In genomic region chr2:125809551-125809950, GRCm38 (mm10) we compare ENCODE assay signal across 16 mouse cellular contexts. TPM values are rescaled to one million over a fixed set of nuclear protein-coding genes. Genes with fewer than 3 reads are reported as not detected.
DNase-seq lines count a peak whose midpoint lies in the region; ATAC-seq and TF ChIP-seq lines count a peak whose summit lies in the region.
"Had no signal": no experiment of that assay in that cellular context is flagged by ENCODE, and none has a peak within 500 bp of the region (broad histone marks: within the 10 kb centered on the region; RNA-seq: fewer than 3 reads in every experiment).

No protein-coding gene starts in this region.

- H3K9me3 ChIP-seq in hindbrain, postnatal 0 days (ENCODE audit: low read length) = no peaks in the 10 kb centered on the region
- H3K9me3 ChIP-seq in hindbrain, embryonic 16.5 days (ENCODE audit: control insufficient read depth, low read length) = peaks cover 2% of the 10 kb centered on the region; the same call in 1 of the 2 replicates
- 0 out of 2 replicates have a peak, but pooled peaks cover 5% of the 10 kb centered on the region for H3K9me3 ChIP-seq in embryonic facial prominence, embryonic 13.5 days
- H3K9me3 ChIP-seq in midbrain, embryonic 15.5 days = no peaks in the 10 kb centered on the region
- H3K9me3 ChIP-seq: liver, embryonic 13.5 days had no signal

- H3K27me3 ChIP-seq in hindbrain, postnatal 0 days (ENCODE audit: insufficient read depth, low read length) = no peaks in the 10 kb centered on the region
- H3K27me3 ChIP-seq in hindbrain, embryonic 16.5 days (replicated peaks; ENCODE audit: control insufficient read depth, insufficient read depth, low read length) = no peaks in the 10 kb centered on the region
- no peaks in the 10 kb centered on the region for H3K27me3 ChIP-seq in embryonic facial prominence, embryonic 13.5 days
- H3K27me3 ChIP-seq in midbrain, embryonic 15.5 days (replicated peaks) = no peaks in the 10 kb centered on the region
- H3K27me3 ChIP-seq: heart, embryonic 13.5 days; liver, embryonic 13.5 days; midbrain, embryonic 12.5 days; neural tube, embryonic 13.5 days had no signal

- H3K36me3 ChIP-seq in hindbrain, postnatal 0 days (ENCODE audit: insufficient read depth, low read length) = no peaks in the 10 kb centered on the region
- H3K36me3 ChIP-seq in hindbrain, embryonic 16.5 days (ENCODE audit: control insufficient read depth, insufficient read depth, low read length) = no peaks in the 10 kb centered on the region
- no peaks in the 10 kb centered on the region for H3K36me3 ChIP-seq in embryonic facial prominence, embryonic 13.5 days
- H3K36me3 ChIP-seq in midbrain, embryonic 15.5 days (replicated peaks) = no peaks in the 10 kb centered on the region
- H3K36me3 ChIP-seq: heart, embryonic 13.5 days; liver, embryonic 13.5 days; midbrain, embryonic 12.5 days; neural tube, embryonic 13.5 days had no signal

- no peak overlapping the region for H3K9ac ChIP-seq in hindbrain, postnatal 0 days (replicated peaks; ENCODE audit: low read length)
- H3K9ac ChIP-seq in hindbrain, embryonic 16.5 days (ENCODE audit: low read depth, low read length) = no peak overlapping the region
- H3K9ac ChIP-seq in embryonic facial prominence, embryonic 13.5 days = no peak overlapping the region
- no peak overlapping the region for H3K9ac ChIP-seq in midbrain, embryonic 15.5 days
- H3K9ac ChIP-seq: heart, embryonic 13.5 days; hindbrain, embryonic 14.5 days; liver, embryonic 13.5 days; midbrain, embryonic 12.5 days; neural tube, embryonic 13.5 days had no signal

- H3K27ac ChIP-seq in hindbrain, postnatal 0 days = no peak overlapping the region
- H3K27ac ChIP-seq in hindbrain, embryonic 16.5 days (ENCODE audit: low read depth, low read length) = no peak overlapping the region
- H3K27ac ChIP-seq in embryonic facial prominence, embryonic 13.5 days = peak overlapping the region; percentile 39; the same call in 1 of the 2 replicates
- no peak overlapping the region for H3K27ac ChIP-seq in midbrain, embryonic 15.5 days
- H3K27ac ChIP-seq: heart, embryonic 13.5 days; hindbrain, embryonic 14.5 days; liver, embryonic 13.5 days; midbrain, embryonic 12.5 days; neural tube, embryonic 13.5 days had no signal

- 0 out of 2 replicates have a peak, but pooled peaks have one; percentile 29 for ATAC-seq in hindbrain, postnatal 0 days
- no peak for ATAC-seq in hindbrain, embryonic 16.5 days
- no peak for ATAC-seq in embryonic facial prominence, embryonic 13.5 days (ENCODE audit: insufficient number of reproducible peaks, insufficient read depth, low FRiP score, low TSS enrichment, low read depth)
- no peak for ATAC-seq in midbrain, embryonic 15.5 days (replicated peaks)

- intact Hi-C loops in heart, postnatal 25 days (cut with DNase I) = no loop called here

- H3K4me2 ChIP-seq in hindbrain, postnatal 0 days (ENCODE audit: low read depth, low read length) = no peak overlapping the region
- no peak overlapping the region for H3K4me2 ChIP-seq in hindbrain, embryonic 16.5 days (ENCODE audit: low read length)
- no peak overlapping the region for H3K4me2 ChIP-seq in embryonic facial prominence, embryonic 13.5 days
- no peak overlapping the region for H3K4me2 ChIP-seq in midbrain, embryonic 15.5 days
- H3K4me2 ChIP-seq: heart, embryonic 13.5 days; hindbrain, embryonic 14.5 days; liver, embryonic 13.5 days; midbrain, embryonic 12.5 days; neural tube, embryonic 13.5 days had no signal

- no peak for DNase-seq in hindbrain, postnatal 0 days (ENCODE audit: low spot score)
- DNase-seq in layer of hippocampus, adult 9-11 months = peak; percentile 82
- DNase-seq in right cerebral cortex, postnatal 10 days (ENCODE audit: low spot score in 2 of 2) = peak; percentile 55 to 57
- no peak for DNase-seq in urinary bladder, postnatal 4 days (ENCODE audit: low spot score in 2 of 2)
- no peak for DNase-seq in heart, postnatal 25 days (ENCODE audit: low spot score)
- DNase-seq: cerebellum, postnatal 14 days; liver, embryonic 13.5 days; lung, postnatal 14 days had no signal

- H3K4me3 ChIP-seq in hindbrain, postnatal 0 days (ENCODE audit: low read length) = no peak overlapping the region
- H3K4me3 ChIP-seq in hindbrain, embryonic 16.5 days (ENCODE audit: low read length) = no peak overlapping the region
- H3K4me3 ChIP-seq in embryonic facial prominence, embryonic 13.5 days = no peak overlapping the region
- H3K4me3 ChIP-seq in midbrain, embryonic 15.5 days = no peak overlapping the region
- H3K4me3 ChIP-seq: erythroblast, embryonic 14.5 days; heart, embryonic 13.5 days; liver, embryonic 13.5 days; midbrain, embryonic 12.5 days; neural tube, embryonic 13.5 days had no signal

- H3K4me1 ChIP-seq in hindbrain, postnatal 0 days (ENCODE audit: insufficient read depth, low read length) = no peaks in the 10 kb centered on the region
- no peaks in the 10 kb centered on the region for H3K4me1 ChIP-seq in hindbrain, embryonic 16.5 days (ENCODE audit: control insufficient read depth, insufficient read depth, low read depth, low read length)
- peaks cover 6% of the 10 kb centered on the region; the same call in 1 of the 2 replicates for H3K4me1 ChIP-seq in embryonic facial prominence, embryonic 13.5 days
- H3K4me1 ChIP-seq in midbrain, embryonic 15.5 days = no peaks in the 10 kb centered on the region
- H3K4me1 ChIP-seq: heart, embryonic 13.5 days; liver, embryonic 13.5 days; midbrain, embryonic 12.5 days; neural tube, embryonic 13.5 days had no signal

- 68% methylated on average over 7 of the region's 7 CpGs for WGBS in hindbrain, postnatal 0 days
- WGBS in hindbrain, embryonic 16.5 days = 78% methylated on average over 7 of the region's 7 CpGs
- WGBS in embryonic facial prominence, embryonic 13.5 days = 28% methylated on average over 7 of the region's 7 CpGs
- WGBS in midbrain, embryonic 15.5 days = 67% methylated on average over 7 of the region's 7 CpGs

- TF ChIP-seq CTCF in hindbrain, postnatal 0 days (IDR thresholded peaks at IDR 0.05; ENCODE audit: low read depth) = no peak

RNA-seq across cellular contexts. Expression of gene Secisbp2l, which starts 26.9 kb away (rescaled TPM):
- 43.5 and 47.4 TPM in 2 replicates for total RNA-seq in hindbrain, postnatal 0 days (2014; rRNA removed)
- polyA plus RNA-seq in hindbrain, postnatal 0 days (2015; fragmentation: Nextera tagmentation; extraction: Ambion mirVana) = 26.6 and 27.8 TPM in 2 replicates
- 23.9 and 28.6 TPM in 2 replicates for polyA plus RNA-seq in hindbrain, embryonic 16.5 days (2015; fragmentation: Nextera tagmentation; extraction: Ambion mirVana)
- polyA plus RNA-seq in embryonic facial prominence, embryonic 13.5 days (2015; fragmentation: Nextera tagmentation; extraction: Ambion mirVana) = 21.5 and 26.0 TPM in 2 replicates
- 30.5 and 32.7 TPM in 2 replicates for polyA plus RNA-seq in midbrain, embryonic 15.5 days (2015; fragmentation: Nextera tagmentation; extraction: Ambion mirVana)
- 10 to 100 TPM; 26.3 to 28.6 TPM for total RNA-seq in heart, postnatal 25 days (2021)

RNA-seq across cellular contexts. Expression of gene Galk2, which starts 49.4 kb away (rescaled TPM):
- total RNA-seq in hindbrain, postnatal 0 days (2014; rRNA removed) = 30.0 and 32.2 TPM in 2 replicates
- polyA plus RNA-seq in hindbrain, postnatal 0 days (2015; fragmentation: Nextera tagmentation; extraction: Ambion mirVana) = 28.9 and 31.2 TPM in 2 replicates
- 32.3 and 35.1 TPM in 2 replicates for polyA plus RNA-seq in hindbrain, embryonic 16.5 days (2015; fragmentation: Nextera tagmentation; extraction: Ambion mirVana)
- polyA plus RNA-seq in embryonic facial prominence, embryonic 13.5 days (2015; fragmentation: Nextera tagmentation; extraction: Ambion mirVana) = 37.7 and 41.4 TPM in 2 replicates
- polyA plus RNA-seq in midbrain, embryonic 15.5 days (2015; fragmentation: Nextera tagmentation; extraction: Ambion mirVana) = 31.4 and 31.8 TPM in 2 replicates
- total RNA-seq in heart, postnatal 25 days (2021) = 10 to 100 TPM; 10.1 to 10.9 TPM

RNA-seq across cellular contexts. Expression of gene Cops2, which starts 49.4 kb away (rescaled TPM):
- total RNA-seq in hindbrain, postnatal 0 days (2014; rRNA removed) = 35.1 and 40.6 TPM in 2 replicates
- 53.8 and 54.8 TPM in 2 replicates for polyA plus RNA-seq in hindbrain, postnatal 0 days (2015; fragmentation: Nextera tagmentation; extraction: Ambion mirVana)
- polyA plus RNA-seq in hindbrain, embryonic 16.5 days (2015; fragmentation: Nextera tagmentation; extraction: Ambion mirVana) = 57.7 and 58.3 TPM in 2 replicates
- polyA plus RNA-seq in embryonic facial prominence, embryonic 13.5 days (2015; fragmentation: Nextera tagmentation; extraction: Ambion mirVana) = 84.7 and 87.6 TPM in 2 replicates
- 58.0 and 58.1 TPM in 2 replicates for polyA plus RNA-seq in midbrain, embryonic 15.5 days (2015; fragmentation: Nextera tagmentation; extraction: Ambion mirVana)
- total RNA-seq in heart, postnatal 25 days (2021) = 10 to 100 TPM; 86.9 to 87.0 TPM

Comparison
In these comparisons a context has a peak if more than half of its experiments do, and no peak if none do; other contexts are left out.
1. DNase-seq: peak in layer of hippocampus, adult 9-11 months (single experiment) and right cerebral cortex, postnatal 10 days (2 of 2); none in hindbrain, postnatal 0 days (single experiment), urinary bladder, postnatal 4 days (0 of 2) and heart, postnatal 25 days (single experiment).